Mouse (Mus musculus) ovary, postnatal 10 days (tissue): ENCODE data around the gene Mettl2.
"Not testable (repeated sequence)": the region's sequence is repeated elsewhere in the genome, so short reads cannot be mapped to it uniquely, and the experiment has no call there.

Experiments
- DNase-seq: peaks from one replicate; pipeline ENCODE4 v3.0.0; 2022; ENCODE audit warnings: low spot score

The Mettl2 gene

GRCm38 (mm10) chr11:105125735-105126519 lies at the start of gene Mettl2:
Mettl2 (plus strand) TSS chr11:105126425.
- peak; percentile 60 for DNase-seq

DNA sequence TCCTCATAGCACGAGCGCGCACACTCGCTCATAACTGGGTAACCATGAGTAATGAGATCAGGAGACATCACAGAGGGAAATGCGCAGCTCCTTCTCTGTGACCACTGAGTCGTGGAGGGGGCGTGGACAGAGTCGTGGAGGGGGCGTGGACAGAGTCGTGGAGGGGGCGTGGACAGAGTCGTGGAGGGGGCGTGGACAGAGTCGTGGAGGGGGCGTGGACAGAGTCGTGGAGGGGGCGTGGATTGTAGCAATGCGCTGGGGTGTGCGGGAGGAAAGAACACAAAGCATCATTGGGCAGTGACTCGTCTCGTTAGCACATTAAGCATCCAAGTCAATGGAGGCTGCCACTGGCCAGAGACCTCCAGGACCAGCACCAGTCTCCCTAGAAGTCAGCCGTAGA lies 13.8 kb upstream of the Mettl2 start:
- not testable (repeated sequence) for DNase-seq

GRCm38 (mm10) chr11:105117814-105118213 lies 8.4 kb upstream of the Mettl2 start:
- DNase-seq = no peak

- DNase-seq = no peak
Measured at GRCm38 (mm10) chr11:105120551-105121061, 5.6 kb upstream of the Mettl2 start.

DNA sequence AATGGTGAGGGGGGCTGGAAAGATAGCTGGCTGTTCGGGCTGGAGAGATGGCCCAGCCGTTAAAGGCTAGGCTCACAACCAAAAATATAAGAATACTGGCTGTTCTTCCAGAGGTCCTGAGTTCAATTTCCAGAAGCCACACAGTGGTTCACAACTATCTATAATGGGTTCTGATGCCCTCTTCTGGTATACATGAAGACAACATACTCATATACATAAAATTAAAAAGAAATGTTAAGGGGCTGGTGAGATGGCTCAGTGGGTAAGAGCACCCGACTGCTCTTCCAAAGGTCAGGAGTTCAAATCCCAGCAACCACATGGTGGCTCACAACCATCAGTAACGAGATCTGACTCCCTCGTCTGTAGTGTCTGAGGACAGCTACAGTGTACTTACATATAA lies 4.4 kb upstream of the Mettl2 start:
- not testable (repeated sequence) for DNase-seq

DNA sequence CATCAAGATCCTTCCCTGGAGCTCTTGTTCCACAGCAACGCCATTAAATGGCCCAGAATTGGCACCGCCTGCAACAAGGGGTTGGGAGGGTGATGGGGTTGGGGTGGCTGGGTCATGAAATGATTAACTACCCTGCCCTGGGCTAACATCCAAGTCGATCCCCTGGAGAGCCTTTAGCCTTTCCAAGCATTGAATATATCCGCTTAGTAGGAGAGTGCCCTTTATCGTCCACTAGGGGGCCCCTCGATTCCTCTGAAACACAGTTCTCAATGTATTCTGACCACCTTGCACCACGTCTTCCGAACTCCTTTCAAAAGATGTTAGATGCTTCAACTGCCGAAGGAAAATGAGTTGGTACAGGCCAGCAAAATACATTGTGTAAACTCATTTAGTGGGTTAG lies 2.2 kb upstream of the Mettl2 start:
- DNase-seq = no peak

DNA sequence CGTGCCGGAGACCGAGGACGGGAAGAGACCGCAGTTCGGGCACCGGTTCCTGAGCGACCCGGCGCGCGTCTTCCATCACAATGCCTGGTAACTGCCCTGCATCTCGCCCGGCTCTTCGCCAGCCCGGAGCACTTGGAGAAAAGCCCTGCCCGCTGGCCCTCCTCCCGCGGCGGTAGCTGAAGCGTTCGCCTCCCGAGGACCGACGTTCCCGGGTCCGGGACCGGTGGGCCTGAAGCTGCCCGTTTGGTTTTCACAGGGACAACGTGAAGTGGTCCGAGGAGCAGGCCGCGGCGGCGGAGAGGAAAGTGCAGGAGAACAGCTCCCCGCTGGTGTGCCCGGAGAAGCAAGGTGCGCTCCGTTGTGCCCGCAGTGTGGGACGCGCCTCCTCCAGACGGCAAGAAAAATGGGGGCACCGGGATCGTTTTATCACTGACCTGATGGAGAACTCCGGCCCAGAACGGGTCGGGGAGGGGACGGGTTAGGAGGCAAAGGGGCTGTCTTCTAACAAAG lies 350 bp downstream of the Mettl2 start:
- peak; percentile 13 for DNase-seq

DNA sequence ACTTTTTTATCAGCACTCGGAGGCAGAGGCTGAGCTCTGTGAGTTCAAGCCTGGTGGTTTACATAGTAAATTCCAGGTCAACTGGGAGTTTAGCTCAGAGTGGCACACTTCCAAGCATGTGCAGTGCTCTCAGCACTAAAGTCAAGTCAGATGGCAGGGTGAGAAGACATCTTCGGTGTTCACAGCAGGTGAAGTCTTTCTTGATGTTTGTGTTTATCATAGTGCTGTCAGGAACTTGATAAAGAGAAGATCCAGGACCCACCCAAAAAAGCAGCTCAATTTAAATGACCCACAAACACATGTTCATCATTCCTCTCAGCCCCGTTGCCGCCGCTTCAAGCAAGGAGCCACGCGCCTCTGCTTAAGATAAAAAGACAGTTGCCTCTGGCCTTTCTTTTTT lies 9.5 kb downstream of the Mettl2 start:
- no peak for DNase-seq

- not testable (repeated sequence) for DNase-seq
Measured at GRCm38 (mm10) chr11:105137255-105137654, 11.0 kb downstream of the Mettl2 start.

- not testable (repeated sequence) for DNase-seq
Measured at GRCm38 (mm10) chr11:105140512-105140911, 14.3 kb downstream of the Mettl2 start.

- DNase-seq = no peak
Measured at GRCm38 (mm10) chr11:105141115-105141514, 14.9 kb downstream of the Mettl2 start.

DNA sequence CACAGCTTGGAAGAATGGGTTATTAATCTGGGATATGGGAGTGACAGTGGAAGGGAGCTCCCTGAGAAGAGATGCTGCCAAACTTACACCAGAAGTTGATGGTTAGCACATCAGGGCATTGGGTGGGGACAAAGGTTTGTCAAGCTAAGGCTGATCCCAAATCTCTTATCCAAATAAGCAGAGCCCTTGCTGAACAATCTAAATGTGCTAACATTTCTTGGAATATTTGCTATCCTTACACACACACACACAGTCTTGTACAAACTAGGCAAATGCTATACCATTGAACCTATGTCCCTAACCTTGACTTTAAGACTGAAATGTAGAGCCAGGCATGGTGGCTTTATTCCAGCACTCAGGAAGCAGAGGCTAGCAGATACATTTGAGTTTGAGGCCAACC lies 17.3 kb downstream of the Mettl2 start:
- no peak for DNase-seq

- no peak for DNase-seq
Measured at GRCm38 (mm10) chr11:105144084-105144483, 17.9 kb downstream of the Mettl2 start.

- DNase-seq = no peak
Measured at GRCm38 (mm10) chr11:105144508-105145210, 18.4 kb downstream of the Mettl2 start.

GRCm38 (mm10) chr11:105145211-105145610 lies 19.0 kb downstream of the Mettl2 start:
- no peak for DNase-seq

- DNase-seq = no peak
Measured at GRCm38 (mm10) chr11:105146593-105146992, 20.4 kb downstream of the Mettl2 start, which contains the start of gene Gm10842. Gm10842 (plus strand) TSS chr11:105146893.

DNA sequence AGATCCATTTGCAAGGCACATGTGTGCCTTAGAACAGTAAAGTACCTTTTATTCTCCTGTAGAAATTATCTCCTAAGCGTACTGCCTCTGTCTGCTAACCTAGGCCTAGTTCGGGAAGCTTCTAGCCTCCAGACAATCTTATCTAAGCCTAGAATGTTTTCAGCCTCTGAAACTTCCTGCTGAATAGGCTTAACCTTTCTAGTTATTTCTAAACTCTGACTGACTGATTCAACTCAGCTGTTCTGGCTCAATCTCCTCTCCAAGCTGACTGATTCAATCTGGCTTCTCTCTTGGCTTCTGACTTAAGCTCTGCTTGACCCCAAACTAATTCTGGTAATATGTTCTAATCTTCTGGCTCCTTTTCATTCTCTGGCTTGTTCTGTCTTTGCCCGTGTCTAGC lies 23.1 kb downstream of the Mettl2 start:
- no peak for DNase-seq

DNA sequence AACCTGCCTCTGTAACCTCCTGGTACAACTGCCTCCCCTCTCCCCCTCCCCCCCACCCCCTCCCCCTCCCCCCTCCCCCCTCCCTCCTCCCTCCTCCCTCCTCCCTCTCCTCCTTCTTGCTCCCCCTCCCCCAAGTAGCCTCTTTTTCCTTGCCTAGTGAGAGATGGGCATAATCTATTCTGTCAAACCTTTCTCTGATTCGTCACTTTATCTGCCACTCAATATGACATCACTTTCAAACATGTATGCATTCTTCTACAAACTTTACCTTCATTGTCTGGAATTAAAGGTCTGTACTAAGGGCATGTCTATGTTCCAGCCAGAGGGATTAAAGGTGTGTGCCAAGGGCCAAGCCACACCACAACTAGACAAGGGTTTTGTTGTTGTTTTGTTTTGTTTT lies 23.5 kb downstream of the Mettl2 start:
- DNase-seq = no peak

- no peak for DNase-seq
Measured at GRCm38 (mm10) chr11:105150691-105151090, 24.5 kb downstream of the Mettl2 start.

DNA sequence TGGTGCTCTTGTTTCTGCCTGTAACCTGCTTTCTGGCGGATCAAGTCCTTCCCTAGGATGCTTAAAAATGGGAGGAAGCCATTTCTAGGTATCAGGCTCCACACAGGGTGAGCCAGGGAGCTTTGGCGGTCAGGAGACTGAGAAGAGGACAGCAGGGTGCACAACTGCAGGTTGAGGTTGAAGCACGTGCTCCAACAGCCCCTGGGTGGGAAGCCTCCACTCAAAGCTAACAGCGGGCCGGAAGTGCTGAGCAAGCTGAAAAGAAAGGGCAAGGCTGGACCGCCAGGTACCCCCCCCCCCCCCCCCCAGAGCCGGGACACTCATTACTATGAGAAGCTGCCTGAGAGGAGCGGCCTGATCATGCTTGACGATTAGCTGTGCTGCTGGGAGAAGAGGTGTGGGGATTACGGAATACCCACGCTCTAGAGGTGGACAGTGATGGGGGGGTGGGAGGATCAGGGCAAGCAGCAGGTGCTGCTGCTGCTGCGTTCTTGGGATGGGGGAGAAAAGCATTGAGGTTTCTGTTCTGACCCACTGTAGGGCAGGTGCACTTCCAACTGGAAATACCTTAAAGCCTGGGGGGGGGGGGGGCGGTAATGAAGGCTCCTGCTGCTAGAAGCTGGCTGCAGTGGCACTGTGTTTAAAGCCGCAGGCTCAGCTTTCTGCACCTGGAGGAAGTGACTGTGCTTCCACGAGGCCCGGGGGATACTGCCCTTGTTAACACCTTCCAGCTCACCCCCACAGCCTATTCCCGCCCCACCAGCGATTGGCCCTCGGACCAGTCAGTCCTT lies 25.2 kb downstream of the Mettl2 start:
- DNase-seq = no peak

- no peak for DNase-seq
Measured at GRCm38 (mm10) chr11:105152017-105152300, 25.7 kb downstream of the Mettl2 start.

GRCm38 (mm10) chr11:105152357-105152899 lies 26.2 kb downstream of the Mettl2 start:
- no peak for DNase-seq
